Mouse (Mus musculus): ENCODE measurements at regions not wholly inside any gene's neighbourhood (a gene's known extent, or its start where the extent isn't known, plus 50 kb on each side); places are given as distances from the start of the nearest gene placed in this dataset.

- ATAC-seq (ENCODE audit: low FRiP score, low read depth) = no peak
- Histone ChIP-seq H3K27me3 (ENCODE audit: control insufficient read depth, insufficient read depth, low read length) (no peaks in the 10 kb centered on the region), H3K36me3 (ENCODE audit: control insufficient read depth, insufficient read depth, low read length) (no peaks in the 10 kb centered on the region), H3K9ac (ENCODE audit: low read depth, low read length, severe bottlenecking) (no peak overlapping the region), H3K4me1 (ENCODE audit: control insufficient read depth, insufficient read depth, low read length) (no peaks in the 10 kb centered on the region), H3K9me3 (ENCODE audit: control insufficient read depth, low read length) (no peaks in the 10 kb centered on the region), H3K4me3 (replicated peaks; ENCODE audit: low read length) (no peak overlapping the region), H3K27ac (replicated peaks; ENCODE audit: low read depth, low read length) (no peak overlapping the region), H3K4me2 (replicated peaks; ENCODE audit: low read depth, low read length, severe bottlenecking) (no peak overlapping the region)
- 77% methylated on average over 6 of the region's 6 CpGs for WGBS
- DNase-seq (ENCODE audit: low spot score) = no peak
- no peak for TF ChIP-seq POLR2A (IDR thresholded peaks at IDR 0.05; ENCODE audit: borderline replicate concordance, extremely low read depth, insufficient read depth, insufficient read length)
These were observed 77.4 kb downstream of the Cmpk2 start for GRCm38 (mm10) chr12:26546361-26546760.

GRCm38 (mm10) chr12:26543463-26543862, 74.5 kb downstream of the Cmpk2 start:
- no peak for DNase-seq (ENCODE audit: low spot score)
- no peak overlapping the region for H3K9ac ChIP-seq (ENCODE audit: low read depth, low read length, severe bottlenecking)
- no peaks in the 10 kb centered on the region for H3K27me3 ChIP-seq (ENCODE audit: control insufficient read depth, insufficient read depth, low read length)
- 90% methylated on average over 1 of the region's 1 CpGs for WGBS
- no peak for TF ChIP-seq POLR2A (IDR thresholded peaks at IDR 0.05; ENCODE audit: borderline replicate concordance, extremely low read depth, insufficient read depth, insufficient read length)
- H3K36me3 ChIP-seq (ENCODE audit: control insufficient read depth, insufficient read depth, low read length) = no peaks in the 10 kb centered on the region
- no peaks in the 10 kb centered on the region for H3K4me1 ChIP-seq (ENCODE audit: control insufficient read depth, insufficient read depth, low read length)
- no peak overlapping the region for H3K4me3 ChIP-seq (replicated peaks; ENCODE audit: low read length)
- no peaks in the 10 kb centered on the region for H3K9me3 ChIP-seq (ENCODE audit: control insufficient read depth, low read length)
- H3K4me2 ChIP-seq (replicated peaks; ENCODE audit: low read depth, low read length, severe bottlenecking) = no peak overlapping the region
- no peak overlapping the region for H3K27ac ChIP-seq (replicated peaks; ENCODE audit: low read depth, low read length)
- no peak for ATAC-seq (ENCODE audit: low FRiP score, low read depth)

- H3K36me3 ChIP-seq (ENCODE audit: control insufficient read depth, insufficient read depth, low read length) = no peaks in the 10 kb centered on the region
- ATAC-seq (ENCODE audit: low FRiP score, low read depth) (no peak), DNase-seq (ENCODE audit: low spot score) (no peak)
- 41% methylated on average over 2 of the region's 2 CpGs for WGBS
- TF ChIP-seq POLR2A (IDR thresholded peaks at IDR 0.05; ENCODE audit: borderline replicate concordance, extremely low read depth, insufficient read depth, insufficient read length) = no peak
- H3K27me3 ChIP-seq (ENCODE audit: control insufficient read depth, insufficient read depth, low read length) = no peaks in the 10 kb centered on the region
- H3K4me1 ChIP-seq (ENCODE audit: control insufficient read depth, insufficient read depth, low read length) = no peaks in the 10 kb centered on the region
- no peak overlapping the region for H3K9ac ChIP-seq (ENCODE audit: low read depth, low read length, severe bottlenecking)
- H3K4me2 ChIP-seq (replicated peaks; ENCODE audit: low read depth, low read length, severe bottlenecking) = no peak overlapping the region
- H3K4me3 ChIP-seq (replicated peaks; ENCODE audit: low read length) = no peak overlapping the region
- no peaks in the 10 kb centered on the region for H3K9me3 ChIP-seq (ENCODE audit: control insufficient read depth, low read length)
- H3K27ac ChIP-seq (replicated peaks; ENCODE audit: low read depth, low read length) = no peak overlapping the region
These were observed 73.4 kb downstream of the Cmpk2 start for GRCm38 (mm10) chr12:26542451-26542850.

- H3K4me3 ChIP-seq (replicated peaks; ENCODE audit: low read length) = no peak overlapping the region
- peaks cover 4% of the 10 kb centered on the region; the same call in 1 of the 2 replicates for H3K4me1 ChIP-seq (ENCODE audit: control insufficient read depth, insufficient read depth, low read length)
- TF ChIP-seq POLR2A (IDR thresholded peaks at IDR 0.05; ENCODE audit: borderline replicate concordance, extremely low read depth, insufficient read depth, insufficient read length) = no peak
- ATAC-seq (ENCODE audit: low FRiP score, low read depth) (no peak), DNase-seq (ENCODE audit: low spot score) (no peak)
- no peaks in the 10 kb centered on the region for H3K9me3 ChIP-seq (ENCODE audit: control insufficient read depth, low read length)
- H3K27ac ChIP-seq (replicated peaks; ENCODE audit: low read depth, low read length) = no peak overlapping the region
- no peak overlapping the region for H3K4me2 ChIP-seq (replicated peaks; ENCODE audit: low read depth, low read length, severe bottlenecking)
- WGBS = 63% methylated on average over 9 of the region's 9 CpGs
- no peak overlapping the region for H3K9ac ChIP-seq (ENCODE audit: low read depth, low read length, severe bottlenecking)
- H3K36me3 ChIP-seq (ENCODE audit: control insufficient read depth, insufficient read depth, low read length) = no peaks in the 10 kb centered on the region
- H3K27me3 ChIP-seq (ENCODE audit: control insufficient read depth, insufficient read depth, low read length) = no peaks in the 10 kb centered on the region
These were observed 66.4 kb downstream of the Cmpk2 start for GRCm38 (mm10) chr12:26535261-26535890.

- no peak for DNase-seq (ENCODE audit: low spot score)
- peak; percentile 38; the same call in 1 of the 2 replicates for ATAC-seq (ENCODE audit: low FRiP score, low read depth)
- no peaks in the 10 kb centered on the region for H3K27me3 ChIP-seq (ENCODE audit: control insufficient read depth, insufficient read depth, low read length)
- H3K9me3 ChIP-seq (ENCODE audit: control insufficient read depth, low read length) = no peaks in the 10 kb centered on the region
- TF ChIP-seq POLR2A (IDR thresholded peaks at IDR 0.05; ENCODE audit: borderline replicate concordance, extremely low read depth, insufficient read depth, insufficient read length) = no peak
- H3K27ac ChIP-seq (replicated peaks; ENCODE audit: low read depth, low read length) = no peak overlapping the region
- no peaks in the 10 kb centered on the region for H3K36me3 ChIP-seq (ENCODE audit: control insufficient read depth, insufficient read depth, low read length)
- H3K4me2 ChIP-seq (replicated peaks; ENCODE audit: low read depth, low read length, severe bottlenecking) = no peak overlapping the region
- H3K4me3 ChIP-seq (replicated peaks; ENCODE audit: low read length) = no peak overlapping the region
- WGBS = 13% methylated on average over 9 of the region's 9 CpGs
- H3K4me1 ChIP-seq (ENCODE audit: control insufficient read depth, insufficient read depth, low read length) = peaks cover 4% of the 10 kb centered on the region; the same call in 1 of the 2 replicates
- no peak overlapping the region for H3K9ac ChIP-seq (ENCODE audit: low read depth, low read length, severe bottlenecking)
These were observed 65.5 kb downstream of the Cmpk2 start for GRCm38 (mm10) chr12:26534229-26535105.
